Mouse (Mus musculus): ENCODE results near the gene Otop1.

GRCm38 (mm10) chr5:38334582-38334981 lies 58.8 kb downstream of the Otop1 start:
- TF ChIP-seq CTCF (IDR thresholded peaks at IDR 0.05; ENCODE audit: low read depth), result no peak
- TF ChIP-seq EP300 (IDR thresholded peaks at IDR 0.05; ENCODE audit: low read depth), result no peak
